Mouse (Mus musculus): ENCODE measurements around the gene Dhx38.

- TF ChIP-seq POLR2A (IDR thresholded peaks at IDR 0.05; ENCODE audit: low read depth, low read length): no peak
- TF ChIP-seq CTCF (IDR thresholded peaks at IDR 0.05; ENCODE audit: extremely low read depth, insufficient read length, insufficient replicate concordance, low read depth, low read length): peak; percentile 45; the same call in 1 of the 2 replicates
Measured at GRCm38 (mm10) chr8:109535140-109535990, 30.3 kb downstream of the Dhx38 start.
